Mouse (Mus musculus) ES-E14 (cell line): Measurements from ENCODE around the gene Tbc1d20. TPM values are rescaled to one million over a fixed set of nuclear protein-coding genes. Genes with fewer than 3 reads are reported as not detected.
A peak's percentile ranks its signal among the peaks of the same experiment; 100 is the strongest.

Source experiments
- DNase-seq: peaks from one replicate; pipeline ENCODE4 v3.0.0-alpha.2; 2013; ENCODE audit warnings: low read depth, low spot score
- H3K27ac ChIP-seq: 2 replicates; pipeline ENCODE4 v1.5.1; 2012; ENCODE audit warnings: low read depth, mild to moderate bottlenecking, low read length, moderate library complexity, mixed read lengths; ENCODE audit not compliant: poor library complexity, insufficient read depth, severe bottlenecking
- H3K36me3 ChIP-seq: 2 replicates; pipeline ENCODE4 v1.6.1; 2012; ENCODE audit warnings: mild to moderate bottlenecking, low read length, moderate library complexity, mixed read lengths; ENCODE audit not compliant: control insufficient read depth, poor library complexity, insufficient read depth, severe bottlenecking
- H3K4me1 ChIP-seq, 2 experiments: fragments of 150-350 bp in 1 of 2; sonication (generic) in 1 of 2; 2 replicates each; pipeline ENCODE4 v1.6.1; 2012; ENCODE audit warnings: low read length in 2 of 2, mild to moderate bottlenecking in 1 of 2, mixed read lengths in 1 of 2; ENCODE audit not compliant: control insufficient read depth in 2 of 2, insufficient read depth in 2 of 2, poor library complexity in 1 of 2
- H3K4me3 ChIP-seq, 2 experiments: fragments of 150-350 bp in 1 of 2; sonication (generic) in 1 of 2; 2 replicates each; pipeline ENCODE4 v1.5.1; 2012; ENCODE audit warnings: low read length in 2 of 2, low read depth in 1 of 2, mild to moderate bottlenecking in 1 of 2, mixed read lengths in 1 of 2; ENCODE audit not compliant: insufficient read depth in 1 of 2, poor library complexity in 1 of 2, severe bottlenecking in 1 of 2
- H3K9ac ChIP-seq: 2 replicates; pipeline ENCODE4 v1.6.1; 2012; ENCODE audit warnings: low read depth, mild to moderate bottlenecking, low read length, mixed read lengths; ENCODE audit not compliant: poor library complexity, insufficient read depth, severe bottlenecking
- H3K9me3 ChIP-seq: fragments of 150-350 bp; sonication (generic); 2 replicates; pipeline ENCODE4 v1.6.1; 2012; ENCODE audit warnings: low read depth, mild to moderate bottlenecking, low read length; ENCODE audit not compliant: control insufficient read depth, insufficient read depth
- CHD2 ChIP-seq: IDR thresholded peaks from 2 replicates; pipeline ENCODE4 v1.6.1; 2014; ENCODE audit warnings: mild to moderate bottlenecking, low read depth, low read length, inconsistent platforms
- HCFC1 ChIP-seq: IDR thresholded peaks from 2 replicates; pipeline ENCODE4 v1.6.1; 2012; ENCODE audit warnings: low read length, inconsistent platforms, borderline replicate concordance; ENCODE audit not compliant: insufficient read depth
- MAFK ChIP-seq: IDR thresholded peaks from 2 replicates; pipeline ENCODE4 v1.6.1; 2014; ENCODE audit warnings: mild to moderate bottlenecking, low read depth, low read length, inconsistent platforms; ENCODE audit not compliant: insufficient read depth
- ZC3H11A ChIP-seq: IDR thresholded peaks from 2 replicates; pipeline ENCODE4 v1.6.1; 2012; ENCODE audit warnings: low read depth, mild to moderate bottlenecking, inconsistent platforms, low read length, borderline replicate concordance
- ZNF384 ChIP-seq: IDR thresholded peaks from 2 replicates; pipeline ENCODE4 v1.6.1; 2012; ENCODE audit warnings: low read depth, low read length, inconsistent platforms
- in situ Hi-C, 2 experiments: fragments of 600-800 bp; cut with MboI; formaldehyde crosslinking; loops; one replicate each; pipeline ENCODE4 v1.15.1; 2025; ENCODE audit warnings: low sequenced_read_pairs in 2 of 2, inconsistent platforms in 1 of 2; ENCODE audit not compliant: unreplicated experiment in 2 of 2
- total RNA-seq: library from RNA; depleted of rRNA; stranded (reverse); fragments of 300-350 nt; gene quantifications from 2 replicates; pipeline ENCODE4 v1.2.3, GENCODE M21; 2012; rRNA removed

The Tbc1d20 gene
- 18.7 and 20.2 TPM in 2 replicates for total RNA-seq

DNA sequence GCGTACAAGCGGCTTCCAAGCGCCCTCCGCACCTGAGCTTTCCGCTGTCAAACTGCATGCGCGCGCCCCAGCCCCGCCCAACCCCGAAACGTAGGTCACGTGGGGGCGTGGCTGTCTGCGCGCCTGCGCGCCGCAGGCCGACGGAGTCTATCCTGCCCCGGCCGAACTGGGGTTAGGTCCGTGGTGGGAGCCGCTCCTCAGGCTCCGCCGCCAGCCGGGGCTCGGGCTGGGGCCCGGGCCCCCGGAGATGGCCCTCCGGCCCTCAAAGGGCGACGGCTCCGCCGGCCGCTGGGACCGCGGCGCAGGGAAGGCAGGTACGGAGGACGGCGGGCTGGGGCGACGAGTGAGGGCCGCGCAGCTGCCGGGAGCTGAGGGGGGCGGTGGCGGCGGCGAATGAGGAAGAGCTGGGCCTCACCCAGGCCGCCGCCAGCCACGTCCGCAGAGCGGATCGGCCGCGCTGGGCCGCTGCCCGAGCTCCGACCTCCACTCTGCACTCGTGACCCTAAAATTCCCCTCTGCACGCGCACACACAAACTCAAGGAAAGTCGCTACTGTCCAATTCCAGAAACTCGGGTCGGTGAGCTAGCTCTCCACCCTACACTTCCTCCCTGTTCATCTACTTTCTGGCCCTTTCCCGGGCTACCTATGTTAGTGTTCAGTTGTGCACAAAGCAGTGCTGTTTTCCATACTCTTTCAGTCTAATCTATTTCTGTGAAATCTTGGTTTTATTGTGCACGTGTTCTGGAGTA is at the start of gene Tbc1d20:
Tbc1d20 (plus strand) TSS at position 102 of the 749 bp plus-strand sequence.
- Histone ChIP-seq H3K9ac (peak within 1 kb of the TSS; percentile 89), H3K36me3 (no peaks in the 10 kb centered on the region), H3K4me1 (peaks cover 0 to 3% of the 10 kb centered on the region in 2 experiments; a peak in 1 of 4 replicates), H3K4me3 (peak within 1 kb of the TSS; percentile 81 to 89), H3K27ac (no peak within 1 kb of the TSS), H3K9me3 (no peaks in the 10 kb centered on the region)
- TF ChIP-seq HCFC1: no peak; the same call in 1 of the 2 replicates
- TF ChIP-seq ZNF384: no peak
- TF ChIP-seq CHD2: no peak
- no peak for TF ChIP-seq ZC3H11A
- TF ChIP-seq MAFK: no peak
- in situ Hi-C loops: no loop called here
- peak; percentile 83 for DNase-seq

DNA sequence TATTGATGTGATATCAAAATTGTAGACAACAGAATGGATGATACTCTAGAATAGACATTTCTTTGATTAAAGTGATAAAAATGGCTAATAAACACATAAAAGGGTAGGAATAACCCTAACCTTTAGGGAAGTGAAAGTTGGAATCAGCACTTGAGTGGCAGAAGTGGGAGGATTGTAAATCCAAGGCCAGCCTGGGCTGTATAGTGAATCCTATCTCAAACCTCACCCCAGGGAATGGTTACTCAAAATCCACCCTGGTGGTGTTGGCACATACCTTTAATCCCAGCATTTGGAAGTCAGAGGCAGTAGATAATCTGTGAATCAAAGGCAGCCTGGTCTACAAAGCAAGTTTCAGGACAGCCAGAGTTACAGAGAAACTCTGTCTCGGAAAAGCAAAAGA is 46.4 kb upstream of the Tbc1d20 start:
- Histone ChIP-seq H3K9ac (no peak overlapping the region), H3K9me3 (no peaks in the 10 kb centered on the region), H3K27ac (no peak overlapping the region), H3K4me1 (peaks cover 8% of the 10 kb centered on the region in 2 experiments), H3K36me3 (peaks cover 8% of the 10 kb centered on the region), H3K4me3 (no peak overlapping the region)
- TF ChIP-seq HCFC1: no peak
- no peak for TF ChIP-seq ZNF384
- TF ChIP-seq ZC3H11A: no peak
- no peak for TF ChIP-seq CHD2
- no peak for TF ChIP-seq MAFK
- in situ Hi-C loops: no loop called here
- DNase-seq: no peak

DNA sequence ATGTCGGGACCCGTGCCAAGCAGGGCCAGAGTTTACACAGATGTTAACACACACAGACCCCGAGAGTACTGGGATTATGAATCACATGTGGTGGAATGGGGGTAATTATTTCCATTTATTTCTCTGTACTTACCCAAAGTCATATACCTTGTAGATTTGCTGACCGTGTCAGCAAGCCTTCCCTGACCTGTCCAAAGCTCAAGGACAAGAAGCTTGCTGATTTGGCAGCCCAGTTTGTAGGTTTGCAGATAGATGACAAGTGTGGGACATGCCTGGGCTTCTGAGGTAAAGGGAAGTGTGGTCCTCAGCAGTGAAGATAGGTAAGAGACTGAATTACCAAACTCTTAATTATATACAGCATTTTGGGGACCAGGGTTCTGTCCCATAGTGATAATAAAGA is 43.1 kb upstream of the Tbc1d20 start:
- Histone ChIP-seq H3K4me3 (no peak overlapping the region), H3K27ac (no peak overlapping the region), H3K36me3 (peaks cover 8% of the 10 kb centered on the region), H3K4me1 (no peaks in the 10 kb centered on the region; a peak in 1 of 4 replicates), H3K9me3 (no peaks in the 10 kb centered on the region), H3K9ac (no peak overlapping the region)
- no peak for TF ChIP-seq ZC3H11A
- no peak for TF ChIP-seq CHD2
- TF ChIP-seq HCFC1: no peak
- no peak for TF ChIP-seq MAFK
- TF ChIP-seq ZNF384: no peak
- in situ Hi-C loops: no loop called here
- no peak for DNase-seq

DNA sequence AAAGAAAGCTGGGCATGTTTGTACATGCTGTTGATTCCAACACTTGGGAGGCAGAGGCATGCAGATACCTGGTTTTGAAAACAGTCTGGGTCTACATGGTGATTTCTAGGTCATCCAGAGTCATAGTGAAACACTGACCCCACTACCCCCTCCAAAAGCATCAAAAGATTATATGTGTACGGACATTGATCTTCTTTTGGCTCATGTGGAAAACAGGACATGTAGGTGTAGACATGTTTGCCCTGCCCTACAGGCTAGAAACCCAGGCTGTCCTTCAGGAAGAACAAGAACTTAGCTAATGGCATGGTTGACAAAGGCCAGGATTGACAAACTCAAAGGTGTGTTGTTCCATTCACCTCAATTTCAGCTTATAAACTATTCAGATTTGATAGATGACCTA is 33.9 kb upstream of the Tbc1d20 start:
- TF ChIP-seq ZNF384: no peak
- no peak for TF ChIP-seq MAFK
- TF ChIP-seq CHD2: no peak
- no peak for TF ChIP-seq ZC3H11A
- TF ChIP-seq HCFC1: no peak
- peaks cover 26% of the 10 kb centered on the region for H3K36me3 ChIP-seq
- 0 out of 2 replicates have a peak, but pooled peaks cover 1% of the 10 kb centered on the region for H3K9me3 ChIP-seq
- H3K9ac ChIP-seq: no peak overlapping the region; the same call in 1 of the 2 replicates
- DNase-seq: no peak
- H3K4me3 ChIP-seq: no peak overlapping the region
- no peak overlapping the region for H3K27ac ChIP-seq
- no peaks in the 10 kb centered on the region for H3K4me1 ChIP-seq
- in situ Hi-C loops: no loop called here

DNA sequence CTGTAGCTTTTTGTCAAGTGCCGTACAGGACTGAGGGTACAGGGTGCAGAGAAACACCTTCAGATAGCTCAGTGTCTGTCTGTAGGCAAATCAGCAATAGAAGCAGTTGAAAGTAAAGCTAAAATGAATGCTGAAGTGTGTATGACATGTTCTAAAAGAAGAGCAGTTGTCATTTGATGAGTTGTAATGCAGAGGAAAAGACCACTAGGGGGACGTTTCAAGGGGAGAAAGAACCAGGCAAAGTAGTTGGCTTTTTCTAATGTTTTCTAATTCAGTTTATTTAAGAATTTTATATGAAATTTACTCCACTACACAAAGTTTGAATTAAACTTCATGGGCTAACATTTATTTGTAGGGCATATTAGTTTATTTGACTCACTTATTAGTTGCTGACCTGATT is 20.0 kb upstream of the Tbc1d20 start:
- Histone ChIP-seq H3K9me3 (no peaks in the 10 kb centered on the region), H3K4me3 (no peak overlapping the region), H3K9ac (no peak overlapping the region), H3K4me1 (peaks cover 0 to 3% of the 10 kb centered on the region in 2 experiments; a peak in 1 of 4 replicates), H3K27ac (no peak overlapping the region), H3K36me3 (peaks cover 29% of the 10 kb centered on the region)
- DNase-seq: no peak
- no peak for TF ChIP-seq MAFK
- TF ChIP-seq HCFC1: no peak
- TF ChIP-seq ZC3H11A: no peak
- no peak for TF ChIP-seq CHD2
- TF ChIP-seq ZNF384: no peak
- in situ Hi-C loops: no loop called here
